Mouse (Mus musculus): ENCODE results near the gene Mcub. TPM values are rescaled to one million over a fixed set of nuclear protein-coding genes. Genes with fewer than 3 reads are reported as not detected.

The Mcub gene
- polyA plus RNA-seq, 1 experiment from 2014 or later, result 3.6 TPM

- 93% methylated on average over 11 of the region's 11 CpGs for WGBS
- Histone ChIP-seq H3K9ac (replicated peaks) (no peak overlapping the region), H3K4me2 (replicated peaks) (no peak overlapping the region), H3K9me3 (no peaks in the 10 kb centered on the region), H3K27me3 (no peaks in the 10 kb centered on the region), H3K4me3 (no peak overlapping the region), H3K36me3 (peaks cover 42% of the 10 kb centered on the region), H3K4me1 (no peaks in the 10 kb centered on the region), H3K27ac (replicated peaks) (no peak overlapping the region)
- ATAC-seq (ENCODE audit: low FRiP score, low read depth), result no peak
These were observed 11.8 kb upstream of the Mcub start for GRCm38 (mm10) chr3:129981756-129982155.

GRCm38 (mm10) chr3:129979510-129979909, 9.5 kb upstream of the Mcub start:
- no peak overlapping the region for H3K9ac ChIP-seq (replicated peaks)
- H3K27ac ChIP-seq (replicated peaks), result no peak overlapping the region
- no peak for ATAC-seq (ENCODE audit: low FRiP score, low read depth)
- no peaks in the 10 kb centered on the region for H3K4me1 ChIP-seq
- H3K27me3 ChIP-seq, result no peaks in the 10 kb centered on the region
- H3K4me3 ChIP-seq, result no peak overlapping the region
- no peak overlapping the region for H3K4me2 ChIP-seq (replicated peaks)
- 57% methylated on average over 6 of the region's 6 CpGs for WGBS
- H3K36me3 ChIP-seq, result peaks cover 27% of the 10 kb centered on the region
- no peaks in the 10 kb centered on the region for H3K9me3 ChIP-seq

GRCm38 (mm10) chr3:129978716-129979115, 8.7 kb upstream of the Mcub start:
- Histone ChIP-seq H3K4me3 (no peak overlapping the region), H3K27ac (replicated peaks) (no peak overlapping the region), H3K36me3 (peaks cover 20% of the 10 kb centered on the region), H3K9me3 (no peaks in the 10 kb centered on the region), H3K4me1 (no peaks in the 10 kb centered on the region), H3K27me3 (no peaks in the 10 kb centered on the region), H3K9ac (replicated peaks) (no peak overlapping the region), H3K4me2 (replicated peaks) (no peak overlapping the region)
- 81% methylated on average over 9 of the region's 9 CpGs for WGBS
- ATAC-seq (ENCODE audit: low FRiP score, low read depth), result no peak

GRCm38 (mm10) chr3:129976317-129976716, 6.3 kb upstream of the Mcub start:
- Histone ChIP-seq H3K4me2 (replicated peaks) (no peak overlapping the region), H3K4me3 (no peak overlapping the region), H3K9me3 (no peaks in the 10 kb centered on the region), H3K9ac (replicated peaks) (no peak overlapping the region), H3K27ac (replicated peaks) (no peak overlapping the region), H3K27me3 (0 out of 2 replicates have a peak, but pooled peaks cover 5% of the 10 kb centered on the region), H3K4me1 (no peaks in the 10 kb centered on the region), H3K36me3 (no peaks in the 10 kb centered on the region; the same call in 1 of the 2 replicates)
- ATAC-seq (ENCODE audit: low FRiP score, low read depth), result no peak
- 85% methylated on average over 5 of the region's 5 CpGs for WGBS

- peaks cover 19% of the 10 kb centered on the region for H3K4me1 ChIP-seq
- no peak overlapping the region for H3K9ac ChIP-seq (replicated peaks)
- no peaks in the 10 kb centered on the region for H3K36me3 ChIP-seq
- H3K4me2 ChIP-seq (replicated peaks), result peak overlapping the region; percentile 85
- peaks cover 28% of the 10 kb centered on the region for H3K27me3 ChIP-seq
- peak overlapping the region; percentile 51 for H3K4me3 ChIP-seq
- H3K27ac ChIP-seq (replicated peaks), result no peak overlapping the region
- 24% methylated on average over 19 of the region's 19 CpGs for WGBS
- H3K9me3 ChIP-seq, result no peaks in the 10 kb centered on the region
- ATAC-seq (ENCODE audit: low FRiP score, low read depth), result peak; percentile 82
These were observed 816 bp upstream of the Mcub start for GRCm38 (mm10) chr3:129970529-129971515.

GRCm38 (mm10) chr3:129969031-129969430, 975 bp downstream of the Mcub start:
- 33% methylated on average over 10 of the region's 10 CpGs for WGBS
- H3K27me3 ChIP-seq, result peaks cover 28% of the 10 kb centered on the region
- H3K4me1 ChIP-seq, result peaks cover 19% of the 10 kb centered on the region
- H3K36me3 ChIP-seq, result no peaks in the 10 kb centered on the region
- no peak for ATAC-seq (ENCODE audit: low FRiP score, low read depth)
- peak overlapping the region; percentile 51 for H3K9ac ChIP-seq (replicated peaks)
- peak overlapping the region; percentile 51 for H3K4me3 ChIP-seq
- no peak overlapping the region for H3K27ac ChIP-seq (replicated peaks)
- H3K4me2 ChIP-seq (replicated peaks), result peak overlapping the region; percentile 85
- no peaks in the 10 kb centered on the region for H3K9me3 ChIP-seq

GRCm38 (mm10) chr3:129967874-129968273, 2.1 kb downstream of the Mcub start:
- H3K27ac ChIP-seq (replicated peaks), result no peak overlapping the region
- no peak overlapping the region for H3K4me3 ChIP-seq
- H3K27me3 ChIP-seq, result peaks cover 28% of the 10 kb centered on the region
- ATAC-seq (ENCODE audit: low FRiP score, low read depth), result no peak
- H3K9me3 ChIP-seq, result no peaks in the 10 kb centered on the region
- peaks cover 19% of the 10 kb centered on the region for H3K4me1 ChIP-seq
- WGBS, result 78% methylated on average over 9 of the region's 9 CpGs
- no peak overlapping the region for H3K4me2 ChIP-seq (replicated peaks)
- no peak overlapping the region for H3K9ac ChIP-seq (replicated peaks)
- H3K36me3 ChIP-seq, result no peaks in the 10 kb centered on the region

- Histone ChIP-seq H3K4me3 (no peak overlapping the region), H3K4me2 (replicated peaks) (no peak overlapping the region), H3K27ac (replicated peaks) (no peak overlapping the region), H3K27me3 (peaks cover 16% of the 10 kb centered on the region), H3K36me3 (no peaks in the 10 kb centered on the region), H3K9ac (replicated peaks) (no peak overlapping the region), H3K9me3 (no peaks in the 10 kb centered on the region), H3K4me1 (peaks cover 7% of the 10 kb centered on the region)
- 96% methylated on average over 8 of the region's 8 CpGs for WGBS
- ATAC-seq (ENCODE audit: low FRiP score, low read depth), result no peak
These were observed 5.3 kb downstream of the Mcub start for GRCm38 (mm10) chr3:129964681-129965080.

- Histone ChIP-seq H3K4me3 (no peak overlapping the region), H3K27ac (replicated peaks) (no peak overlapping the region), H3K4me2 (replicated peaks) (no peak overlapping the region), H3K9ac (replicated peaks) (no peak overlapping the region), H3K36me3 (no peaks in the 10 kb centered on the region), H3K4me1 (no peaks in the 10 kb centered on the region), H3K27me3 (no peaks in the 10 kb centered on the region), H3K9me3 (no peaks in the 10 kb centered on the region)
- no peak for ATAC-seq (ENCODE audit: low FRiP score, low read depth)
- 79% methylated on average over 8 of the region's 8 CpGs for WGBS
These were observed 7.5 kb downstream of the Mcub start for GRCm38 (mm10) chr3:129962533-129962932.

- no peak for ATAC-seq (ENCODE audit: low FRiP score, low read depth)
- no peaks in the 10 kb centered on the region for H3K27me3 ChIP-seq
- H3K4me2 ChIP-seq (replicated peaks), result no peak overlapping the region
- no peaks in the 10 kb centered on the region for H3K9me3 ChIP-seq
- H3K4me3 ChIP-seq, result no peak overlapping the region
- 89% methylated on average over 4 of the region's 4 CpGs for WGBS
- H3K9ac ChIP-seq (replicated peaks), result no peak overlapping the region
- no peak overlapping the region for H3K27ac ChIP-seq (replicated peaks)
- no peaks in the 10 kb centered on the region for H3K36me3 ChIP-seq
- H3K4me1 ChIP-seq, result no peaks in the 10 kb centered on the region
These were observed 16.7 kb downstream of the Mcub start for GRCm38 (mm10) chr3:129953296-129953695.

- Histone ChIP-seq H3K4me1 (no peaks in the 10 kb centered on the region), H3K9ac (replicated peaks) (no peak overlapping the region), H3K36me3 (no peaks in the 10 kb centered on the region), H3K4me2 (replicated peaks) (no peak overlapping the region), H3K27ac (replicated peaks) (no peak overlapping the region), H3K27me3 (no peaks in the 10 kb centered on the region), H3K9me3 (no peaks in the 10 kb centered on the region), H3K4me3 (no peak overlapping the region)
- no peak for ATAC-seq (ENCODE audit: low FRiP score, low read depth)
- WGBS, result 86% methylated on average over 5 of the region's 5 CpGs
These were observed 20.7 kb downstream of the Mcub start for GRCm38 (mm10) chr3:129949158-129949773.

GRCm38 (mm10) chr3:129948359-129948758, 21.6 kb downstream of the Mcub start:
- 92% methylated on average over 5 of the region's 5 CpGs for WGBS
- ATAC-seq (ENCODE audit: low FRiP score, low read depth), result no peak
- Histone ChIP-seq H3K9ac (replicated peaks) (no peak overlapping the region), H3K4me1 (no peaks in the 10 kb centered on the region), H3K27ac (replicated peaks) (no peak overlapping the region), H3K27me3 (no peaks in the 10 kb centered on the region), H3K4me3 (no peak overlapping the region), H3K4me2 (replicated peaks) (no peak overlapping the region), H3K9me3 (no peaks in the 10 kb centered on the region), H3K36me3 (no peaks in the 10 kb centered on the region)
